20 mouse cellular contexts compared by ENCODE assay signal in genomic region chr14:30178306-30178705, GRCm38 (mm10).
DNase-seq lines count a peak whose midpoint lies in the region; ATAC-seq and TF ChIP-seq lines count a peak whose summit lies in the region.
"Had no signal": no experiment of that assay in that cellular context is flagged by ENCODE, and none has a peak within 500 bp of the region (broad histone marks: within the 10 kb centered on the region; RNA-seq: fewer than 3 reads in every experiment).

No protein-coding gene starts in this region.

- no peak for TF ChIP-seq CTCF in stomach, postnatal 0 days (IDR thresholded peaks at IDR 0.05; ENCODE audit: low read depth)

- no peak overlapping the region for H3K9ac ChIP-seq in stomach, postnatal 0 days (ENCODE audit: low read length)
- no peak overlapping the region for H3K9ac ChIP-seq in midbrain, embryonic 11.5 days (ENCODE audit: low read length)
- H3K9ac ChIP-seq: embryonic facial prominence, embryonic 15.5 days; heart, embryonic 12.5 days; hindbrain, embryonic 12.5 days; limb, embryonic 15.5 days; liver, embryonic 14.5 days; lung, embryonic 14.5 days had no signal

- H3K27me3 ChIP-seq in stomach, postnatal 0 days (ENCODE audit: control insufficient read depth, insufficient read depth, low read length) = no peaks in the 10 kb centered on the region
- H3K27me3 ChIP-seq in midbrain, embryonic 11.5 days (ENCODE audit: control insufficient read depth, insufficient read depth, low read length) = no peaks in the 10 kb centered on the region
- H3K27me3 ChIP-seq: embryonic facial prominence, embryonic 15.5 days; heart, embryonic 12.5 days; hindbrain, embryonic 12.5 days had no signal

- no peak overlapping the region for H3K4me2 ChIP-seq in stomach, postnatal 0 days (replicated peaks; ENCODE audit: low read depth)
- no peak overlapping the region for H3K4me2 ChIP-seq in midbrain, embryonic 11.5 days
- H3K4me2 ChIP-seq: embryonic facial prominence, embryonic 15.5 days; heart, embryonic 12.5 days; hindbrain, embryonic 12.5 days; limb, embryonic 15.5 days; lung, embryonic 14.5 days had no signal

- no peak overlapping the region for H3K27ac ChIP-seq in stomach, postnatal 0 days (replicated peaks)
- no peak overlapping the region for H3K27ac ChIP-seq in midbrain, embryonic 11.5 days (ENCODE audit: low read depth, low read length)
- H3K27ac ChIP-seq: embryonic facial prominence, embryonic 15.5 days; gastrocnemius, adult 2 months; hindbrain, embryonic 12.5 days; limb, embryonic 15.5 days; liver, embryonic 14.5 days had no signal

- ATAC-seq in stomach, postnatal 0 days (ENCODE audit: low FRiP score, low TSS enrichment) = no peak
- ATAC-seq in midbrain, embryonic 11.5 days (ENCODE audit: low FRiP score) = no peak
- ATAC-seq: forebrain, embryonic 14.5 days; inflammation-experienced regulatory T-cells, adult 6 months had no signal

- peak; percentile 70 for DNase-seq in heart, adult 11 months
- DNase-seq in heart, adult 9 months (ENCODE audit: low spot score in 2 of 2) = no peak
- peak; percentile 79 for DNase-seq in ovary, adult 18-20 months (ENCODE audit: low spot score)
- DNase-seq in ovary, postnatal 10 days (ENCODE audit: low spot score) = no peak
- DNase-seq in adrenal gland, postnatal 36 days = peak; percentile 56 to 64
- peak; percentile 5 for DNase-seq in stomach, postnatal 0 days (ENCODE audit: low spot score)
- no peak for DNase-seq in midbrain, embryonic 11.5 days (ENCODE audit: low spot score, missing footprints)
- no peak for DNase-seq in spleen, postnatal 14 days (ENCODE audit: low spot score in 2 of 2)
- DNase-seq: layer of hippocampus, postnatal 36 days; right cerebral cortex, postnatal 4 days; thymus, postnatal 25 days had no signal

- no peak overlapping the region for H3K4me3 ChIP-seq in stomach, postnatal 0 days (ENCODE audit: low read depth, low read length)
- H3K4me3 ChIP-seq in midbrain, embryonic 11.5 days (ENCODE audit: low read depth, low read length) = no peak overlapping the region
- H3K4me3 ChIP-seq: embryonic facial prominence, embryonic 15.5 days; gastrocnemius, adult 2 months; heart, embryonic 12.5 days; hindbrain, embryonic 12.5 days; limb, embryonic 15.5 days had no signal

- 89% methylated on average over 4 of the region's 4 CpGs for WGBS in stomach, postnatal 0 days
- 73% methylated on average over 4 of the region's 4 CpGs for WGBS in midbrain, embryonic 11.5 days

- no peaks in the 10 kb centered on the region for H3K4me1 ChIP-seq in stomach, postnatal 0 days (replicated peaks; ENCODE audit: control insufficient read depth, insufficient read depth)
- no peaks in the 10 kb centered on the region for H3K4me1 ChIP-seq in midbrain, embryonic 11.5 days (ENCODE audit: control insufficient read depth, insufficient read depth, low read length)
- H3K4me1 ChIP-seq: hindbrain, embryonic 12.5 days had no signal

- no peaks in the 10 kb centered on the region for H3K36me3 ChIP-seq in stomach, postnatal 0 days (ENCODE audit: control insufficient read depth, insufficient read depth, low read length)
- no peaks in the 10 kb centered on the region for H3K36me3 ChIP-seq in midbrain, embryonic 11.5 days (ENCODE audit: control insufficient read depth, insufficient read depth, low read length)
- H3K36me3 ChIP-seq: embryonic facial prominence, embryonic 15.5 days; heart, embryonic 12.5 days; hindbrain, embryonic 12.5 days; limb, embryonic 15.5 days had no signal

- TF ChIP-seq EP300 in stomach, postnatal 0 days (optimal IDR thresholded peaks at IDR 0.05) = no peak

- no peaks in the 10 kb centered on the region for H3K9me3 ChIP-seq in stomach, postnatal 0 days (ENCODE audit: control insufficient read depth, low read length)
- H3K9me3 ChIP-seq in midbrain, embryonic 11.5 days (ENCODE audit: control insufficient read depth, low read length) = no peaks in the 10 kb centered on the region
- H3K9me3 ChIP-seq: embryonic facial prominence, embryonic 15.5 days; heart, embryonic 12.5 days; hindbrain, embryonic 12.5 days; limb, embryonic 15.5 days had no signal

Comparison
In these comparisons a context has a peak if more than half of its experiments do, and no peak if none do; other contexts are left out.
1. DNase-seq: peak in heart, adult 11 months (single experiment), ovary, adult 18-20 months (single experiment), adrenal gland, postnatal 36 days (2 of 2) and stomach, postnatal 0 days (single experiment); none in heart, adult 9 months (0 of 2), ovary, postnatal 10 days (single experiment), midbrain, embryonic 11.5 days (single experiment) and spleen, postnatal 14 days (0 of 2).